Mouse (Mus musculus): ENCODE results near the gene Prkag2.

The Prkag2 gene

GRCm38 (mm10) chr5:25053971-25054658, 46.3 kb downstream of the Prkag2 start:
- DNase-seq (ENCODE audit: extremely low spot score, low read depth, low spot score), result no peak

- DNase-seq (ENCODE audit: extremely low spot score, low read depth, low spot score), result no peak
These were observed 49.6 kb downstream of the Prkag2 start for GRCm38 (mm10) chr5:25050827-25051226.

DNA sequence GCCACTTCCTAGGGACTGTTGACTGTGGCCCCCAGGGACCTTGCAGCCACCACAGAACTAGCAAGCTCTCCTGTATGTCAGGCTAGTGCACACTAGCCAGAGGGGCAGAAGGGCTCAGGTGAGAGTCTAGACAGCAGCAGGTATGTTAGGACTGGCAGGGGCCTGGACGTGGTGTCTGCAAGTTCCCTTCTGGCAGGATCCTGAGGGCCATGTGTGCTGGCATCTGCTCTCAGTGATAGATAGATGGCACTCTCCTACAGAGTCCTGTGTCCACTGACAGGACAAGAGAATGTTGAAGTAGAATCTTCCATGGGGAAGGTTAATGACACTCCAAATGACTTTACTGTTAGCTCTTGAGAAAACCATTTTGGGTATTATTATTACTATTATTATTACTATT, 52.8 kb downstream of the Prkag2 start:
- DNase-seq (ENCODE audit: extremely low spot score, low read depth, low spot score), result no peak

DNA sequence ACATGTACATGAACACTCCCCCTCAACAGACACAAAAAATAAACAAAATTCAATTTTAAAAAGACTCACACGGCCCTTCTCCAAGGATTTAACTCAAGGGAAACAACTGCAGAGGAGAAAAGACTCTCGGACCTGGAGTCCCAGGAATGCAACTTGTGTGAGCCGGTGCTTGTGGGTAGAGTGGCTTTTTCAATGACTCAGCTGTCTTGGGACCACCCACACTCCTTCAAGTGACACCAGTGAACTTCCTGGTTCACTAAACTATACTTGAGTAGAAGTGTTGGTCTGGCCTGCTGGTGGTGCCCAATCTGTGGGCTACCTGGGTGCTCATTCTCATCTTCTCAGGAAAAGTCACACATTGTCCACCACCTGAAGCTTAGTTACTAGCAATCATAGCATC, 53.7 kb downstream of the Prkag2 start:
- DNase-seq (ENCODE audit: extremely low spot score, low read depth, low spot score), result no peak

DNA sequence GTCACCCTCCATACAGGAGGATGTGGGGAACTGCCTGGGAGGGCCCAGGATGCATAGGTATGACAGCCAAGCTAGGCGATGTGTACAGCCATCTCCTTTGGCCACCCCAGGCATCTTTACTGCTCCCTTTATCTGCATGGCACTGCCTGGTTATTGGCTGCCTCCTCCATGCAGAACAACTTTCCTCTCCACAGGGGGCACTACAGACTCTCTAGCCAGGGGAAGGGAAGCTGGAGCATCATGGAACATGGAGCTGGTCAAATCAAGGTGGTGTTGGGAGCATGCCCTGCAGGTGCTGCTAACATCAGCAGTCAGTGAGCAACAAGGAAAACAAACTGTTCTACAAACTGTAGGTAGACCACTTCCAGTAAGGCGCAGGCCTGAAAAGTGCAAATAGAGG, 56.4 kb downstream of the Prkag2 start:
- no peak for DNase-seq (ENCODE audit: extremely low spot score, low read depth, low spot score)

DNA sequence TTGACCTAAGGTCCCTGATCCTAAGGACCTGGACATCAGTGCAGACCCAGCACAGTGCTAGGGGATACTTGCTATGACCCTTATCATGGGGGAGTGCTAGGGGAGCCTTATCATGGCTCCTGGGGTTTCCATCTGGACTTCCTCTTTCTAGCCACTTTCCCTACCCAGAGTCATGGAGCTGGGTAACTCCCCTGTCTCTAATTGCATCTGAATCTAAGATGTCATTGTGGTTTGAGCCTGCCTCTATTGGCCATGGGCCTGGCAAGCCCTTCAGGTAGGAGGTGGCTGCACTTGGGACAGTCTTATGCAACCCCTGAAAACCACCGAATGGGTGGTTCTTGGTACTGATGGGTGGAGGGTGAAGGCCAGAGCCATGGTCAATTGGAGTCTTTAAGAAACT, 58.5 kb downstream of the Prkag2 start:
- DNase-seq (ENCODE audit: extremely low spot score, low read depth, low spot score), result no peak

- no peak for DNase-seq (ENCODE audit: extremely low spot score, low read depth, low spot score)
These were observed 59.1 kb downstream of the Prkag2 start for GRCm38 (mm10) chr5:25041307-25041706.

- DNase-seq (ENCODE audit: extremely low spot score, low read depth, low spot score), result no peak
These were observed 59.5 kb downstream of the Prkag2 start for GRCm38 (mm10) chr5:25040903-25041302.

- DNase-seq (ENCODE audit: extremely low spot score, low read depth, low spot score), result no peak
These were observed 61.6 kb downstream of the Prkag2 start for GRCm38 (mm10) chr5:25038827-25039226.

- DNase-seq (ENCODE audit: extremely low spot score, low read depth, low spot score), result no peak
These were observed 65.1 kb downstream of the Prkag2 start for GRCm38 (mm10) chr5:25035391-25035790.

- no peak for DNase-seq (ENCODE audit: extremely low spot score, low read depth, low spot score)
These were observed 69.0 kb downstream of the Prkag2 start for GRCm38 (mm10) chr5:25031456-25031856.

DNA sequence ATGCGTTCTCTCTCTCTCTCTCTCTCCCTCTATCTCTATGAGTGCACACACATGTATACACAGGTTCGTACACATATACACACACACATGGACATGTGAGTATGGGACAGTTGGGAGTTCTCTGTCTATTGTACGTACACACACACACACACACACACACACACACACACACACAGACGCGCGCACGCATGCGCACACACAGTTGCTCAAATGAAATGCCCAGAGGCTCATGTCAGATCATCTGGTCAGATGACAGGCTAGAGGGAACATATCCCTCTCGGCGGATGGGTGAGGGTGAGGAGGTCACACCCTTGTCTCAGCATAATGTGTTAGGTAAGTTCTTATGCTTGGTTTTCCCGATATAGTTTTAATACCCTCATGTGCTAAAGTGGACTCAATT, 69.4 kb downstream of the Prkag2 start:
- no peak for DNase-seq (ENCODE audit: extremely low spot score, low read depth, low spot score)

GRCm38 (mm10) chr5:25030276-25030681, 70.2 kb downstream of the Prkag2 start:
- no peak for DNase-seq (ENCODE audit: extremely low spot score, low read depth, low spot score)

DNA sequence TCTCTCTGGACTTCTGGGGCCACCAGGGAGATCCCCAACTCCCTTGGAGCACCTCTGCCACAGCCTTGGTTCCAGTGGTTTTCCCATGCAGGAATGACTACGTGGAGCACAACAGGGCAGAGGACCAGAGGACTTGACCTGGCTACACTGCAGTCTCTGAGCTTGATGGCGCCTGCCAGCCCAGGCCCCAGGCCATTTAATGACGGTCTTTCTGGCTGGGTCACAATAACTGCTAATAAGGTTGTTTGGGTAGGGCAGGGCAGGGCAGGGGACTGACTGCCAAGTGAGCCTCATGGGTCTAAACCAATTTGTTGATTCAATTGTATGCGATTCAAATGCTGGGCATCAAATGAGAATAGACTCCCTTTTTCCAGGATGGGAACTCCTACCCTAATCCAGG, 72.8 kb downstream of the Prkag2 start:
- DNase-seq (ENCODE audit: extremely low spot score, low read depth, low spot score), result no peak

DNA sequence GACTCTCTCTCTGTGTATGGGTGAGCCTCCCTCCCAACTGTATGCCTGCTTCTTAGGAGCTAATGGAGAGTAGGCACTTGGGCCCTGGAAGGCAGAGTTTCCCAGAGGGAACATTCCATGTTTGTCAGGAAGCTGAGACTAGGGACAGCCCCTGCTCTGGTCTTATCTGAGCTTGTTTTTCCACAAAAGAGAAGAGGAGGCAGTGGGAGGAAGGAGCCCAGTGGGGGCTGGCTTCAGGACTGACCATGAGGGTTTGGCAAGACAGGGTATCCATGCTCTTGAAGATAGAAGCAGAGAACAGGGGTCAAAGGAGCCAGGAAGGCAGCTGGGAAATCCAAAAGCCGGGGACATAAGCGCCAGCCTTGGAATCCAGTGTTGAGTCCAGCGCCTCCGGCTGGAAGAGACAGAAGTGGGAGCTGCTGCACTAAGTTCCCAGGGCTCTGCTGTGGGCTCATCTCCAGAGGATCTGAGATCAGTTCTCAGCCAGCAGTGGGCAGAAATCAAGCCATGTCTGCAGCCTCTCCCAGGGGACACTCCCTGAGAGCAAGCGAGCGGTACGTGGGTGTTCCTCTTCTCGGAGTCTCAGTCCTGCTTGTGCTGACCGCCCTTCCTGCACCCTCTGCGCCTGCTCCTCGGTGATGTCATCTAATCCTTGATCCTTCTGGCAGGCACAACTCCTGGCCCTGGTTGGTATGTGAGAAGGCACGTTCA, 75.0 kb downstream of the Prkag2 start:
- DNase-seq (ENCODE audit: extremely low spot score, low read depth, low spot score), result no peak

DNA sequence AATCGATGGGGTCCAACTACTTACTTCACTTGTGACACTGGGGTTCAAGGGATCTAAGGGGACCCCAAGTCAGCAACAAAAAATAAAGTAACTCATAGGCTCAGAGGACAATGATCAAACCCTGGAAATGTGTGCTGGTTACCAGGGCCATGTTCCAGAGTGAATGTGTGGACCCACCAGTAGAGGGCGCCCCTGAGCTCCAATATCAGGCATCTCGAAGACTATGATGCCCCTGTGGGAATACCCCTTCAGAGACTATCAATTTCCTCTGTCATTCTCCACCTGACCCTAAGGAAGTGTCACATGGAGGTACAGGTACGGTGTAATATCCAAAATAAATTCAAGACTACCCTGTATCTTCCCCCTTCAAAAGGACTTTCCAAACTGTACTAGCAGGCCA, 77.5 kb downstream of the Prkag2 start:
- no peak for DNase-seq (ENCODE audit: extremely low spot score, low read depth, low spot score)

DNA sequence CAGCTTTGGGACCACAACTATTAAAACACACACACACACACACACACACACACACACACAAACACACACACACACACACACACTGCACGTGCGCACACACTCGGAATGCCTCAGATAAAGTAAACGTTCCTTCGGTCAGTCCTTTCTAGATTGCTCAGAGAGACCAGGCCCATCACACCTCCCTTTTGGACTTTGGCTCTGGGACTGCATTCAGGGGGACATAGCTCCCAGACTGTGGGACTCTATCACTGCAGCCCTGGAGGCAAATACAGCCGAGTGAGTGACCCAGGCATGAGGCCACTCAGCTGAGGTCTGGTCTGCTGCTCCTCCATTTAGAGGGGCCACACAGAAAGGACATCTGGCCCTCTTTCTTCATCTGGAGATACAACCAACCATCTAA, 81.2 kb downstream of the Prkag2 start:
- DNase-seq (ENCODE audit: extremely low spot score, low read depth, low spot score), result no peak

DNA sequence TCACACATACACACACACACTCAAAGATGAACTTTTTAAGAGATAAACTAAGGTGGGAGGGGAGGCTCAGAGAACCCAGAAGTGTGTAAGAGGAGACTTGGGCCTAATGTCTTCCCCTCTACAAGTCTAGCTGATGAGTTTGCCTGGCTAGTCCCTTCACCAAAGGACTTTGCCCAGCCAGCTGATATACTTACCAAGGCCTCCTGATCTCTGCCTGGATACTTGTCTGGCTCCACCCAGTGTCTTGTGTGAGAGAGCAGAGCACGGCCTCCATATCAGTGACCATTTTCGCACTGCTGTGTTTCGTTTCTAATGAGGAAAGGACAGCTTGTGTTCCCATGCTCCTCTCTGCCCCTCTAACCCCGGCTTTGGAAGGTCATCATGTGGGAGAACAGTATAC, 88.3 kb downstream of the Prkag2 start:
- DNase-seq (ENCODE audit: extremely low spot score, low read depth, low spot score), result no peak

DNA sequence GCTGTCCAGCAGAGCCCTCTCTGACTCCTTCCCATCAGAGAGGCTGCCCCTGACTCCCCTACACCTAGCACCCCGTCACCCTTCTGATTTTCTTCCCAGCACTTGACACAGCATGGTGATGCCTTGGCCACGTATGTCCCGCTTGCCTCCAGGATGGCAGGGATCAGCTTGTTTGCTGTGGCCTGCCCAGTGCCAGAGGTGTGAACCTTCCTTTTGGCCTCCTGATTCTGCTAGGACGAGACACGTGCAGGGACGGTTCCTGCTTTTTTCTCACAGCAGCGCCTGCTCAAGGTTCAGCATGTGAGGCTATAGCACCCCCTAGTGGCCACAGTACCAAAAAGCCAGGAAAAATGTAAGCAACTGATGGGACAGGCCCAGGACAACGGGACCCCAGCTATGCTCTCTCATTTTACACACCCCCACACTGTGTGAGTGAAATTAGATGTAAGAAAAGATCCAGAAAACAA, 89.4 kb downstream of the Prkag2 start:
- peak; percentile 70 for DNase-seq (ENCODE audit: extremely low spot score, low read depth, low spot score)

GRCm38 (mm10) chr5:25010438-25010892, 90.0 kb downstream of the Prkag2 start:
- peak; percentile 37 for DNase-seq (ENCODE audit: extremely low spot score, low read depth, low spot score)

- no peak for DNase-seq (ENCODE audit: extremely low spot score, low read depth, low spot score)
These were observed 90.7 kb downstream of the Prkag2 start for GRCm38 (mm10) chr5:25009770-25010169.

- no peak for DNase-seq (ENCODE audit: extremely low spot score, low read depth, low spot score)
These were observed 91.5 kb downstream of the Prkag2 start for GRCm38 (mm10) chr5:25008966-25009365.
